Comparison of ENCODE assay signal across 15 mouse cellular contexts in genomic region chr10:68359135-68359534, GRCm38 (mm10).
A peak's percentile ranks its signal among the peaks of the same experiment; 100 is the strongest.
DNase-seq lines count a peak whose midpoint lies in the region; TF ChIP-seq lines count a peak whose summit lies in the region.
"Had no signal": no experiment of that assay in that cellular context is flagged by ENCODE, and none has a peak within 500 bp of the region (broad histone marks: within the 10 kb centered on the region; RNA-seq: fewer than 3 reads in every experiment).

No protein-coding gene starts in this region.

- H3K27ac ChIP-seq in left cerebral cortex, adult 2 months = no peak overlapping the region
- H3K27ac ChIP-seq in cortical plate, adult 2 months (ENCODE audit: insufficient read depth, low read length) = no peak overlapping the region
- H3K27ac ChIP-seq in heart, embryonic 10.5 days = no peak overlapping the region
- H3K27ac ChIP-seq: embryonic facial prominence, embryonic 12.5 days; forebrain, embryonic 12.5 days; hindbrain, embryonic 15.5 days; neural tube, embryonic 12.5 days had no signal

- 89% methylated on average over 2 of the region's 2 CpGs for WGBS in heart, embryonic 10.5 days

- peak; percentile 19 for TF ChIP-seq CTCF in left cerebral cortex, adult 2 months (IDR thresholded peaks at IDR 0.05)
- TF ChIP-seq CTCF in cortical plate, adult 2 months (IDR thresholded peaks at IDR 0.05; ENCODE audit: extremely low read depth, insufficient read depth, low read length) = 0 out of 2 replicates have a peak, but pooled peaks have one; percentile 1

- H3K27me3 ChIP-seq in heart, embryonic 10.5 days (ENCODE audit: insufficient read depth, poor library complexity, severe bottlenecking) = no peaks in the 10 kb centered on the region
- H3K27me3 ChIP-seq: embryonic facial prominence, embryonic 12.5 days; forebrain, embryonic 12.5 days; hindbrain, embryonic 15.5 days; neural tube, embryonic 12.5 days had no signal

- H3K4me3 ChIP-seq in left cerebral cortex, adult 2 months = no peak overlapping the region
- no peak overlapping the region for H3K4me3 ChIP-seq in cortical plate, adult 2 months (ENCODE audit: insufficient read depth, low read length)
- no peak overlapping the region for H3K4me3 ChIP-seq in heart, embryonic 10.5 days
- H3K4me3 ChIP-seq: embryonic facial prominence, embryonic 12.5 days; forebrain, embryonic 12.5 days; hindbrain, embryonic 15.5 days; neural tube, embryonic 12.5 days had no signal

- TF ChIP-seq POLR2A in cortical plate, adult 2 months (IDR thresholded peaks at IDR 0.05; ENCODE audit: extremely low read depth, insufficient read depth, low read length) = no peak

- H3K9me3 ChIP-seq in heart, embryonic 10.5 days = no peaks in the 10 kb centered on the region; the same call in 1 of the 2 replicates
- H3K9me3 ChIP-seq: embryonic facial prominence, embryonic 12.5 days; forebrain, embryonic 12.5 days; hindbrain, embryonic 15.5 days; neural tube, embryonic 12.5 days had no signal

- peaks cover 2% of the 10 kb centered on the region; the same call in 1 of the 2 replicates for H3K4me1 ChIP-seq in cortical plate, adult 2 months (ENCODE audit: control insufficient read depth, insufficient read depth, low read length)
- H3K4me1 ChIP-seq in heart, embryonic 10.5 days = 0 out of 2 replicates have a peak, but pooled peaks cover 7% of the 10 kb centered on the region

- DNase-seq in left cerebral cortex, adult 2 months (ENCODE audit: extremely low spot score in 1 of 2, low spot score in 2 of 2) = no peak
- DNase-seq in left cerebral cortex, adult 18-20 months (ENCODE audit: low spot score in 2 of 2) = no peak
- DNase-seq in B cell, adult 2 months = peak; percentile 47 to 54
- peak; percentile 9 for DNase-seq in CD4-positive helper T cell, adult 2 months (ENCODE audit: low read depth, low spot score)
- DNase-seq in heart, embryonic 10.5 days (ENCODE audit: low spot score) = no peak
- DNase-seq in cerebellum, adult 11-12 months = no peak
- DNase-seq: cerebellum, adult 8-10 months; gastrocnemius, postnatal 10 days; kidney, postnatal 14 days; lung, adult 2 months had no signal

- intact Hi-C loops in left cerebral cortex, adult 2 months (cut with DNase I) = loop anchor here (5.0 to 10.0 kb wide), 2 partner anchors 103 to 546 kb away; no protein-coding TSS in a partner anchor

- no peaks in the 10 kb centered on the region for H3K36me3 ChIP-seq in heart, embryonic 10.5 days
- H3K36me3 ChIP-seq: embryonic facial prominence, embryonic 12.5 days; forebrain, embryonic 12.5 days; hindbrain, embryonic 15.5 days; neural tube, embryonic 12.5 days had no signal

Comparison
In these comparisons a context has a peak if more than half of its experiments do, and no peak if none do; other contexts are left out.
1. DNase-seq: peak in B cell, adult 2 months (2 of 2) and CD4-positive helper T cell, adult 2 months (single experiment); none in left cerebral cortex, adult 2 months (0 of 2), left cerebral cortex, adult 18-20 months (0 of 2), heart, embryonic 10.5 days (single experiment) and cerebellum, adult 11-12 months (single experiment).